Mouse (Mus musculus) intestine, postnatal 0 days (tissue): ENCODE results near the gene Hal. TPM values are rescaled to one million over a fixed set of nuclear protein-coding genes. Genes with fewer than 3 reads are reported as not detected.

Source experiments
- ATAC-seq: fragments of 200-750 bp; cut with Nextera tagmentation; 2 replicates; pipeline ENCODE4 v1.8.0; 2017; ENCODE audit warnings: mild to moderate bottlenecking, moderate TSS enrichment, moderate library complexity
- H3K27ac ChIP-seq: fragments of 300-500 bp; sonication (generic); 2 replicates; pipeline ENCODE4 v1.5.1; 2014; ENCODE audit warnings: mild to moderate bottlenecking, low read depth, low read length, moderate library complexity
- H3K27me3 ChIP-seq: fragments of 300-500 bp; sonication (generic); replicated peaks from 2 replicates; pipeline ENCODE4 v1.6.1; 2014; ENCODE audit warnings: low read length, mixed read lengths; ENCODE audit not compliant: control insufficient read depth, insufficient read depth
- H3K36me3 ChIP-seq: fragments of 300-500 bp; sonication (generic); 2 replicates; pipeline ENCODE4 v1.6.1; 2014; ENCODE audit warnings: mild to moderate bottlenecking, moderate library complexity; ENCODE audit not compliant: control insufficient read depth, insufficient read depth
- H3K4me1 ChIP-seq: fragments of 300-500 bp; sonication (generic); replicated peaks from 2 replicates; pipeline ENCODE4 v1.6.1; 2014; ENCODE audit warnings: antibody characterized with exemption, low read length, mixed read lengths; ENCODE audit not compliant: control insufficient read depth, insufficient read depth
- H3K4me2 ChIP-seq: fragments of 300-500 bp; sonication (generic); replicated peaks from 2 replicates; pipeline ENCODE4 v1.6.1; 2014; ENCODE audit warnings: low read depth, mild to moderate bottlenecking, moderate library complexity
- H3K4me3 ChIP-seq: fragments of 300-500 bp; sonication (generic); 2 replicates; pipeline ENCODE4 v1.5.1; 2014; ENCODE audit warnings: low read depth, low read length
- H3K9ac ChIP-seq: fragments of 300-500 bp; sonication (generic); 2 replicates; pipeline ENCODE4 v1.6.1; 2014; ENCODE audit warnings: mild to moderate bottlenecking, low read depth, low read length
- H3K9me3 ChIP-seq: fragments of 300-500 bp; sonication (generic); 2 replicates; pipeline ENCODE4 v1.6.1; 2016; ENCODE audit warnings: mixed run types; ENCODE audit not compliant: control insufficient read depth
- CTCF ChIP-seq: sonication (generic); IDR thresholded peaks from 2 replicates; pipeline ENCODE4 v1.5.1; 2016; ENCODE audit warnings: low read depth, mild to moderate bottlenecking, control low read depth, antibody characterized with exemption, moderate library complexity
- WGBS: fragments of 180-500 bp; shearing (Covaris S2); extraction: QIAGEN DNeasy Blood & Tissue Kit; methylation state at CpG from one replicate; pipeline ENCODE4 v1.1.7; 2014; 5-methylcytosine and 5-hydroxymethylcytosine counted together
- polyA plus RNA-seq: library from polyadenylated mRNA; unstranded; fragments of >200 nt; fragmentation: Nextera tagmentation; extraction: Ambion mirVana; gene quantifications from 2 replicates; pipeline ENCODE4 v1.2.1, GENCODE M21; 2015

The Hal gene
- polyA plus RNA-seq, 1 experiment from 2014 or later: 5.1 TPM

DNA sequence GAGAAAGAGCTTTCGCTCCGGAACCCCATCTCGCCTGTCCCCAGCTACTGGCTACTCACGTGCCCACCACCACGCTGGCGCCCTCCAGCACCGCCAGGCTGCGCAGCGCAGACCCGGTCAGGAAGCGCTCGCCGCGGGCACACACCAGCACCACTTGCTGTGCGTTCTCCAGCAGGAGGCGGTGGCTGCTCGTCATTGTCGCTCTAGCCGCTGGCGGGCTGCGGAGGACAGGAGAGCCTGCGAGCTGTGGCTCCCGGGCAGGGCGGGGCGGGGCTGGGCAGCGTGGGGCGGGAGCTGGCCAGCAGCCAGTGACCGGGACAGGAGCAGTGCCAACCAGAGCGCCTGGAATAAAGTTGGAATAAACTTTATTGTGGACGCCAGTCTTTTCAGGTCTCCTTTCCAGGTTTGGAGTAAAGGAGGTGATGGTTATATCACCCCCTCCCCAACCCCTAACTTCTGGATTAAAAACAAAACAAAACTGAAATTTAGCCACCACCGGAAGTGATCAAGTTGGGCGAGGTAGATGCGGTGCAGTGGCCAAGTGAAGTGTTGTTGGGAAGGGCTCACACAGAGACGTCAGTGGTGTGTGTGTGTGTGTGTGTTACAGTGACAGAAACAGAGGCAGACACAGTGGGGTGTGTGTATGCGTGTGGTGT is 51.3 kb downstream of the Hal start, which contains the start of gene Amdhd1:
TSS of gene Amdhd1 (minus strand) at position 259 of the 656 bp plus-strand sequence.
- Histone ChIP-seq H3K9ac (0 out of 2 replicates have a peak within 1 kb of the TSS, but pooled peaks have one; percentile 13), H3K4me1 (no peaks in the 10 kb centered on the region), H3K4me2 (peak within 1 kb of the TSS; percentile 73), H3K36me3 (no peaks in the 10 kb centered on the region), H3K4me3 (peak within 1 kb of the TSS; percentile 36), H3K27ac (no peak within 1 kb of the TSS), H3K9me3 (no peaks in the 10 kb centered on the region), H3K27me3 (0 out of 2 replicates have a peak, but pooled peaks cover 6% of the 10 kb centered on the region)
- peak; percentile 95 for ATAC-seq
- WGBS: 3% methylated on average over 35 of the region's 35 CpGs
- TF ChIP-seq CTCF: peak; percentile 94

DNA sequence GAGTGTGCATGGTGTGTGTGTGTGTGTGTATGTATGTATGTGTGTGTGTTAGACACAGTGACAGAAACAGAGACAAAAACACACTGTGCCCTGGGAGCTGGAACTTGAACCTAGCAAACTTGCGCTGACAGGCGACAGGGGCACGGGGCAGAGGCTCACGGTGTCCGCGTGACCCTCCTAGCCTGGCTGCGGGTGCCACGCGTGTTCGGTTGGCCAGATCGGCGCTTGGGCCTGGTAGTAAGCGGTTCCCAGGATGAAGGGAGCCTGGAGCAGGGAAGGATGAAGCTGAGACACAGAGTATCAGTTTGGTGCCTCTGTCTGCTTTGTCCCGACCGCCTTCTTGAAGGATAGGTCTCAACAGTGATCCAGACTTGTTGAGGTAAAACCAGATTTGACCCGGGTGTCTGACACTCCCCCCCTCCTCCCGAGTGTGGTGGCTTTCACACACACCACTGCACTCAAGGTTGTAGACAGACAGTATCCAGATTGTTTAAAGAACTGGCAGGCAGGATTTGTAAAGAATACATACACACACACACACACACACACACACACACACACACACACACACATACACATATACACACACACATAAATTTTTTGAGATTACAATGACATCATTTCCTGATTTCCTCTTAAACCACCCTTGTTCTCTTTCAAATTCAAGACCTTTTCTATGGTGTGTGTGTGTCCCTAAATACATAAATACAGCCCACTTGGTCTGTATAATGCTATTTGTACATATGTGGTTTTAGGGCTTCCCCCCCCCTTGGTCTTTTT is 52.1 kb downstream of the Hal start, which contains the start of gene Ccdc38:
TSS of gene Ccdc38 (plus strand) at position 202 of the 780 bp plus-strand sequence.
- Histone ChIP-seq H3K27ac (no peak within 1 kb of the TSS), H3K27me3 (0 out of 2 replicates have a peak, but pooled peaks cover 6% of the 10 kb centered on the region), H3K4me3 (peak within 1 kb of the TSS; percentile 36), H3K4me1 (no peaks in the 10 kb centered on the region), H3K4me2 (peak within 1 kb of the TSS; percentile 73), H3K36me3 (no peaks in the 10 kb centered on the region), H3K9ac (0 out of 2 replicates have a peak within 1 kb of the TSS, but pooled peaks have one; percentile 13), H3K9me3 (no peaks in the 10 kb centered on the region)
- 61% methylated on average over 17 of the region's 17 CpGs for WGBS
- no peak for TF ChIP-seq CTCF
- ATAC-seq: no peak

DNA sequence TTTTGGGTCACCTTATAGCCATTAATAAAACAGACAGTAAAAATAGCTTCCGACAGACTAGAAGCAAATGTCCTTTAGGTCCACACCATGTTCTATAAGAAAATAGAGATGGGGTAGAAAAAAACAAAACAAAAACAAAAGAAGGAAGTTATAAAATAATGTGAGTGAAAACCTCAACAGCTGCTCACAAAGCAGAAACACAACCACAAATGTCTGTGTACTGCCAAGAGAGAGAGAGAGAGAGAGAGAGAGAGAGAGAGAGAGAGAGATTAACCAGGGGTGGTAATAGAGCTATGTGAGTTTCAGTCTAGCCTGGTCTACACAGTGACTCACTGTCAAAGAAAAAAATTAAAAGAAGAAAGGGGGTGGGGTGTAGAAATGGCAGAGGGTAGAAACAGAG is 53.0 kb downstream of the Hal start:
- no peaks in the 10 kb centered on the region for H3K9me3 ChIP-seq
- H3K36me3 ChIP-seq: no peaks in the 10 kb centered on the region
- ATAC-seq: no peak
- 0 out of 2 replicates have a peak, but pooled peaks cover 6% of the 10 kb centered on the region for H3K27me3 ChIP-seq
- no peak for TF ChIP-seq CTCF
- H3K9ac ChIP-seq: no peak overlapping the region
- H3K4me1 ChIP-seq: no peaks in the 10 kb centered on the region
- WGBS: 75% methylated on average over 1 of the region's 1 CpGs
- no peak overlapping the region for H3K4me2 ChIP-seq
- H3K27ac ChIP-seq: no peak overlapping the region
- no peak overlapping the region for H3K4me3 ChIP-seq

DNA sequence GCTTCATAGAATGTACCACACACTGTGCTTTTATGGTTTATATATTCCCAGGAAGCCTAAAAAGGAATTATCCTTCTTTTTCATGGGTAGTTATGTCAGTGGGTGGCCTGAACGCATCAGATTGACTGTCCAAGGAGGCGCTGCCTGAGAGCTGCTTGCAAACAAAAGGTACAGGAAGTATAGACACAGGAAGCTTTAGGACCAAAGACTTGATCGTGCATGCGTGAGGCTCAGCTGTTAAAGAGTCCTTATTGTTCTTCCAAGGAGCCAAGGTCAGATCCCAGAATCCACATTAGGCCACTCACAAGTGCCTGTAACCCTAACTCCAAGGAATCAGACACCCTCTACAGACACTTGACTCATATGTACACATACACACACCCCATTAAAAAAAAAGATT is 53.8 kb downstream of the Hal start:
- Histone ChIP-seq H3K27me3 (0 out of 2 replicates have a peak, but pooled peaks cover 6% of the 10 kb centered on the region), H3K9me3 (no peaks in the 10 kb centered on the region), H3K4me3 (no peak overlapping the region), H3K4me1 (no peaks in the 10 kb centered on the region), H3K36me3 (no peaks in the 10 kb centered on the region), H3K27ac (no peak overlapping the region), H3K9ac (no peak overlapping the region), H3K4me2 (no peak overlapping the region)
- ATAC-seq: no peak
- TF ChIP-seq CTCF: no peak
- WGBS: 54% methylated on average over 4 of the region's 4 CpGs

DNA sequence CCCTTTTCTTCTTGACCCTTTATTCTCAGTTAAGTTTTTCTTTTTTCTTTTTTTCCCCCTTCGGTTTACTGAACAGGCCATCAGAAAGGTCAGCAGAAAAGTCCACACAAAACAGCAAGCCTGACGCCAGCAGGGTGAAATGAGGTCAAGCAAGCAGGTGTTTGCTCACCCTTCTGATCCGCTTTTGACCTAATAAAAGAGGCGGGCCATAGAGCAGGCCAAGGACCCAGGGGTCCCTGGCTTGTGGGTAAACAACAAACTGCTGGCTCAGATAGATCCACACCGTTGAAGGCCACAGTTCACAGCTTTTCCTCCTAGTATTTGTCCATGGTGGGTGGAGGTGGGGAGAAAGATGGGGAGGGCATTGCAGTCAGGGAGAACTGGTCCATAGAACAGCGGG is 54.6 kb downstream of the Hal start:
- H3K4me1 ChIP-seq: no peaks in the 10 kb centered on the region
- H3K9me3 ChIP-seq: no peaks in the 10 kb centered on the region
- no peak overlapping the region for H3K9ac ChIP-seq
- H3K36me3 ChIP-seq: no peaks in the 10 kb centered on the region
- 59% methylated on average over 6 of the region's 6 CpGs for WGBS
- ATAC-seq: no peak
- TF ChIP-seq CTCF: no peak
- H3K27me3 ChIP-seq: 0 out of 2 replicates have a peak, but pooled peaks cover 1% of the 10 kb centered on the region
- no peak overlapping the region for H3K4me3 ChIP-seq
- H3K4me2 ChIP-seq: no peak overlapping the region
- no peak overlapping the region for H3K27ac ChIP-seq

DNA sequence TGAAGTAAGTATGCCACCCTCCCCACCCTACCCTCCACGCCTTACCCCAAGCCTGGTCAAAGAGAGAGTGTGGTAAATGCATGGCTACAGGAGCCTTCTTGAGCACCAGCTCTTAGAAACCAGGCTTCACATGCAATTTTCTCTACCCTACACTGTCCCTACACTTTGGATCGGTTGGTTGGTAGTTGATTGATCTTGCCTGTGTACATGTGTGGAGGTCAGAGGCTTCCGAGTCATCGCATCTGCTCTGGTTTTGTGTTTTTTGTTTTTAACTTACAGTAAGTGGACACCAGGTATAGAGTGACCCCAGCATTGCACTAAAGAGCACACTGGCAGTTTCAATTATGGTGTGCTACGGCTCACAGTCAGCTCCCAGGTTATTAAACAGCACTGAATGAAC is 55.6 kb downstream of the Hal start:
- WGBS: 73% methylated on average over 5 of the region's 5 CpGs
- ATAC-seq: no peak
- no peak for TF ChIP-seq CTCF

More for the DNA sequence above, 55.6 kb downstream of the Hal start:
- Histone ChIP-seq H3K36me3 (no peaks in the 10 kb centered on the region), H3K4me3 (no peak overlapping the region), H3K27ac (no peak overlapping the region), H3K27me3 (no peaks in the 10 kb centered on the region), H3K4me2 (no peak overlapping the region), H3K4me1 (no peaks in the 10 kb centered on the region), H3K9me3 (no peaks in the 10 kb centered on the region), H3K9ac (no peak overlapping the region)
